Mouse (Mus musculus) G1E (cell line): ENCODE measurements around the gene Hormad2. TPM values are rescaled to one million over a fixed set of nuclear protein-coding genes. Genes with fewer than 3 reads are reported as not detected.

Source experiments
- ATAC-seq: 2 replicates; pipeline ENCODE4 v1.8.0; 2016; ENCODE audit warnings: mild to moderate bottlenecking; ENCODE audit not compliant: insufficient number of reproducible peaks, poor library complexity, low FRiP score, severe bottlenecking; ENCODE audit errors: extremely low read depth
- DNase-seq: peaks from one replicate; pipeline ENCODE4 v3.0.0; 2012; ENCODE audit warnings: low spot score
- H3K27me3 ChIP-seq: 2 replicates; pipeline ENCODE4 v1.6.1; 2012; ENCODE audit warnings: mild to moderate bottlenecking, low read length, inconsistent platforms; ENCODE audit not compliant: insufficient read depth
- H3K36me3 ChIP-seq: replicated peaks from 2 replicates; pipeline ENCODE3; 2012; ENCODE audit warnings: mild to moderate bottlenecking, inconsistent platforms
- H3K4me1 ChIP-seq: 2 replicates; pipeline ENCODE4 v1.6.1; 2012; ENCODE audit warnings: low read depth, low read length, inconsistent platforms, mixed read lengths; ENCODE audit not compliant: insufficient read depth
- H3K4me3 ChIP-seq: 2 replicates; pipeline ENCODE4 v1.5.1; 2012; ENCODE audit warnings: low read depth, mild to moderate bottlenecking, inconsistent platforms, low read length, moderate library complexity, mixed read lengths
- H3K9me3 ChIP-seq: replicated peaks from 2 replicates; pipeline ENCODE4 v1.6.1; 2012; ENCODE audit warnings: inconsistent platforms
- CTCF ChIP-seq: IDR thresholded peaks from 2 replicates; pipeline ENCODE4 v1.5.1; 2012; ENCODE audit warnings: low read depth, low read length, inconsistent platforms, mixed read lengths
- GATA1 ChIP-seq: IDR thresholded peaks from 2 replicates; pipeline ENCODE4 v1.6.1; 2012; ENCODE audit warnings: borderline replicate concordance, low read length, inconsistent platforms, mixed read lengths
- GATA2 ChIP-seq: IDR thresholded peaks from 2 replicates; pipeline ENCODE4 v1.6.1; 2012; ENCODE audit warnings: low read depth, low read length, inconsistent platforms, borderline replicate concordance
- POLR2AphosphoS5 ChIP-seq: IDR thresholded peaks from 2 replicates; pipeline ENCODE4 v1.6.1; 2012; ENCODE audit warnings: low read depth, low read length, inconsistent platforms; ENCODE audit not compliant: insufficient replicate concordance
- TAL1 ChIP-seq: conservative IDR thresholded peaks from 2 replicates; pipeline ENCODE4 v1.6.1; 2012; ENCODE audit warnings: low read depth, low read length, inconsistent platforms, mixed read lengths
- polyA plus RNA-seq: library from polyadenylated mRNA; stranded (reverse); fragments of >175 nt; gene quantifications from 2 replicates; pipeline ENCODE4 v1.2.3, GENCODE M21; 2012
- total RNA-seq, 2 experiments: library from RNA; stranded (forward) in 1 of 2; stranded (reverse) in 1 of 2; fragments of 200-1000 nt in 1 of 2; fragments of >200 nt in 1 of 2; fragmentation: Nextera tagmentation in 1 of 2; gene quantifications; 2 replicates each; pipeline ENCODE4 v1.2.3; 2014 to 2017

Hormad2 gene
- total and polyA plus RNA-seq, 3 experiments: 8.6 to 85.0 (median 24.6) TPM

- TF ChIP-seq POLR2AphosphoS5 (no peak), GATA1 (no peak), GATA2 (no peak), CTCF (no peak), TAL1 (no peak)
- Histone ChIP-seq H3K4me3 (no peak overlapping the region), H3K9me3 (no peaks in the 10 kb centered on the region), H3K36me3 (no peaks in the 10 kb centered on the region), H3K4me1 (peaks cover 2% of the 10 kb centered on the region), H3K27me3 (peaks cover 53% of the 10 kb centered on the region)
- DNase-seq (no peak), ATAC-seq (no peak)
Observed at GRCm38 (mm10) chr11:4454895-4455535, 14.1 kb upstream of the Hormad2 start.

DNA sequence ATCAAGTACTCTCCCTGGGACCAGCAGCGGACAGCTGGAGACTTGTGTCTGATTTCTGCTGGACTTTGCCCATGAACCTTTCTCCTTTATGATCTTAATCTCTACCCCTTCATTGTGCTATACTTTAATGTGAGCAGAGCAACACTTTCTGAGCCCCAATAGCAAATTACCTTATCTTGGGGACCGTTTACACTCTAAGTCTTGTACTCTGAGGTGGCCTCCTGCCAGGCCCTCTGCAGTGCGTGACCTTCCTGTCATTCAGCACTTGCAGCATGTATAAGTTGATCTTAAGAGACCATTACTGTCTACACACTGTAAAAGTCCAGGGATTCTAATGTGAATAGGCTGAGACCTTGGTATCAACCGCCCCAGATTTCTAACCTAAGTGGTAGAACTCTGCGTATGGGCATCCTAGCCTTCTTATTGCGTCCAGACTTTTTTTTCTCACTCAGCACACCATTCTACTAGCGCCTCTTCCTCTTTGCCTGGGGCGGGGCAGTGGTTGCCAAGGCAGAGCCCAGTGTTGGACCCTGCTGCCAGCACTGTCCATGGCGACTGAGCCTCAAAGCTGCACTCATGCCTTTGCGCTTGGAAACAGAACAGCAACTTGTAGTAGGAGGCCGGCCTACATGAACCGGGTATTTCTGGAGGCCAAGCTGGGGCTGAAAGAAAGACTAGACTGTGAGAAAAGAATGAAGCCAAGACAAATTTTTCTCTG is 11.7 kb upstream of the Hormad2 start:
- ATAC-seq (no peak), DNase-seq (no peak)
- H3K36me3 ChIP-seq: no peaks in the 10 kb centered on the region
- peaks cover 2% of the 10 kb centered on the region for H3K4me1 ChIP-seq
- peaks cover 40% of the 10 kb centered on the region for H3K27me3 ChIP-seq
- H3K9me3 ChIP-seq: no peaks in the 10 kb centered on the region
- H3K4me3 ChIP-seq: no peak overlapping the region
- TF ChIP-seq TAL1 (no peak), GATA2 (no peak), CTCF (no peak), POLR2AphosphoS5 (no peak), GATA1 (no peak)

GRCm38 (mm10) chr11:4451116-4451515 is 10.2 kb upstream of the Hormad2 start:
- no peak for ATAC-seq
- no peak for TF ChIP-seq GATA2
- TF ChIP-seq CTCF: peak; percentile 70
- peak; percentile 55 for DNase-seq
- H3K4me3 ChIP-seq: no peak overlapping the region
- H3K27me3 ChIP-seq: peaks cover 40% of the 10 kb centered on the region
- H3K4me1 ChIP-seq: peaks cover 5% of the 10 kb centered on the region
- no peaks in the 10 kb centered on the region for H3K9me3 ChIP-seq
- no peaks in the 10 kb centered on the region for H3K36me3 ChIP-seq

GRCm38 (mm10) chr11:4446195-4446868 is 5.4 kb upstream of the Hormad2 start:
- DNase-seq (no peak), ATAC-seq (no peak)
- Histone ChIP-seq H3K9me3 (no peaks in the 10 kb centered on the region), H3K27me3 (peaks cover 32% of the 10 kb centered on the region), H3K4me1 (peaks cover 9% of the 10 kb centered on the region; the same call in 1 of the 2 replicates), H3K36me3 (no peaks in the 10 kb centered on the region), H3K4me3 (no peak overlapping the region)
- TF ChIP-seq POLR2AphosphoS5 (no peak), CTCF (no peak), GATA1 (no peak), GATA2 (no peak), TAL1 (no peak)

- H3K27me3 ChIP-seq: peaks cover 16% of the 10 kb centered on the region
- no peak overlapping the region for H3K4me3 ChIP-seq
- ATAC-seq (no peak), DNase-seq (no peak)
- H3K36me3 ChIP-seq: peaks cover 3% of the 10 kb centered on the region
- no peaks in the 10 kb centered on the region for H3K9me3 ChIP-seq
- TF ChIP-seq CTCF (no peak), TAL1 (no peak), GATA2 (no peak), POLR2AphosphoS5 (no peak), GATA1 (no peak)
- H3K4me1 ChIP-seq: peaks cover 18% of the 10 kb centered on the region
Observed at GRCm38 (mm10) chr11:4442280-4442679, 1.4 kb upstream of the Hormad2 start.

DNA sequence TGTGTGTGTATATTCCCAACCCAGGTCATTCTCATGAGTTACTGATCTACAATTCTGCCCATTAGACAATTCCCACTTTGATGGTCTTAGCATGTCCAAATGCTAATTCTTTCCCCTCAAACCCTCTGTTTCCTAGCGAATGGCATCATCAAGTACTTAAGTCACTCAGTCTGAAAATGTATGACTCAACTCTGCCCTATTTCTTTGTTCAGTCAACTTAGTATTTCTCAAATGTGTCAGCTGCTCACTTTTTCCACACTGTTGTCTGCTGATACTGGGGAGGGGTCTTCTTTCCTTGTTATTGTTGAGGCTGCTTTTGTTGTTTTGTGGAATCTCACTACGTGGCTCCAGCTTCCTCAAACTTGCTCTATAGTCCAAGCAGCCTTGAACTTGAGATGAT is 2.7 kb downstream of the Hormad2 start:
- Histone ChIP-seq H3K9me3 (no peaks in the 10 kb centered on the region), H3K27me3 (peaks cover 6% of the 10 kb centered on the region; the same call in 1 of the 2 replicates), H3K4me1 (peaks cover 19% of the 10 kb centered on the region), H3K4me3 (no peak overlapping the region), H3K36me3 (peaks cover 20% of the 10 kb centered on the region)
- DNase-seq (no peak), ATAC-seq (no peak)
- TF ChIP-seq POLR2AphosphoS5 (no peak), GATA2 (no peak), GATA1 (no peak), CTCF (no peak), TAL1 (no peak)
